Mouse (Mus musculus) midbrain, embryonic 12.5 days (tissue): Measurements from ENCODE around the gene Hist1h1c. TPM values are rescaled to one million over a fixed set of nuclear protein-coding genes. Genes with fewer than 3 reads are reported as not detected.
"Not testable (repeated sequence)": the region's sequence is repeated elsewhere in the genome, so short reads cannot be mapped to it uniquely, and the experiment has no call there.

Source experiments
- ATAC-seq: fragments of 200-750 bp; cut with Nextera tagmentation; 2 replicates; pipeline ENCODE4 v1.8.0; 2017; ENCODE audit warnings: low read depth, moderate TSS enrichment, moderate library complexity; ENCODE audit not compliant: low FRiP score
- H3K27ac ChIP-seq: fragments of 300-500 bp; sonication (generic); replicated peaks from 2 replicates; pipeline ENCODE4 v1.5.1; 2016; ENCODE audit warnings: mild to moderate bottlenecking
- H3K27me3 ChIP-seq: fragments of 300-500 bp; sonication (generic); 2 replicates; pipeline ENCODE4 v1.6.1; 2016; ENCODE audit warnings: mild to moderate bottlenecking
- H3K36me3 ChIP-seq: fragments of 300-500 bp; sonication (generic); 2 replicates; pipeline ENCODE4 v1.6.1; 2016
- H3K4me1 ChIP-seq: fragments of 300-500 bp; sonication (generic); 2 replicates; pipeline ENCODE4 v1.6.1; 2016
- H3K4me2 ChIP-seq: fragments of 300-500 bp; sonication (generic); replicated peaks from 2 replicates; pipeline ENCODE4 v1.6.1; 2016; ENCODE audit warnings: mild to moderate bottlenecking, moderate library complexity
- H3K4me3 ChIP-seq: fragments of 300-500 bp; sonication (generic); 2 replicates; pipeline ENCODE4 v1.5.1; 2016; ENCODE audit warnings: mild to moderate bottlenecking
- H3K9ac ChIP-seq: fragments of 300-500 bp; sonication (generic); replicated peaks from 2 replicates; pipeline ENCODE4 v1.6.1; 2016; ENCODE audit warnings: mild to moderate bottlenecking, moderate library complexity
- H3K9me3 ChIP-seq: fragments of 300-500 bp; sonication (generic); 2 replicates; pipeline ENCODE4 v1.6.1; 2016; ENCODE audit warnings: mild to moderate bottlenecking
- WGBS: fragments of 180-500 bp; shearing (Covaris S2); methylation state at CpG from one replicate; pipeline ENCODE4 v1.1.7; 2016; 5-methylcytosine and 5-hydroxymethylcytosine counted together
- polyA plus RNA-seq: library from polyadenylated mRNA; unstranded; fragments of >200 nt; fragmentation: Nextera tagmentation; extraction: Ambion mirVana; gene quantifications from 2 replicates; pipeline ENCODE4 v1.2.1, GENCODE M21; 2016

Gene Hist1h1c
- polyA plus RNA-seq, 1 experiment from 2014 or later, result 14.0 TPM

DNA sequence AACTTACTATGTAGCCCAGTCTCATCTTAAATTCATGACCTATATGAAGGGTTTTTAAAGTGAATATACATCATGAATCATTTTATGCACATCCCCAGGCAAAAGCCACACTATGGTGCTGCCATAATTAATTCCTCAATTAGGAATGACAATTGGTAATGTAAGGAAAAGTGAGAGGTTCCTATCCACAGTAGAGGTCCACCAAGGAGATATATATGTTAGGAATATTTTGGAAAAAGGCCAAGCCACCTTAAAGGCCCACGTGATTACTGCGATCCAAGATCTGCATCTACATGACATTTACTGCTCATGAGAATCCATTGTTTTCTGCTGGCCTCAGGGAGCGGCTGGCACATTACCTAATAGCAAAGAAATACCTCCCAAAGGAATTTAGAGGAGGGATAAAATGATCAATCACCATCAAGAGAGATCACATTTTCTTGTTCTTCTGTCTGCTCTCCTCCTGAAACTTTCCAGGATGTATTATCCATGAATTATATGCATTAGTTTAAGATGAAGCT, 20.7 kb downstream of the Hist1h1c start:
- 80% methylated on average over 3 of the region's 3 CpGs for WGBS

DNA sequence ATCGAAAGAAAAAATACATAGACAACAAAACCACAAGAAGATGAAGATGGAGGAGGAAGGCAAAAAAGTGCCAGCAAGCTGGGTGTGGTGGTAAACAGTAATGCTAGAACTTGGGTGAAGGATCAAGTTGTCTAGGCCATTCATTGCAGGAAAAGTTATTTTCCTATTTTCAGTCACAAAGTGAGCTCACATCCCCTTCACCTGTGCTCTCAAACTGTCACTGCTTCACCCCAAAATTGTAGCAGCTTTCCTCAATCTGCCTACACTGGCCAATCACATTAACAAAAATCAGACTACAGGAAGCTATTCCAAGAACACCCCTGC, 21.3 kb downstream of the Hist1h1c start:
- Histone ChIP-seq H3K36me3 (no peaks in the 10 kb centered on the region), H3K4me2 (peak overlapping the region; percentile 73), H3K4me1 (peaks cover 32% of the 10 kb centered on the region), H3K27ac (peak overlapping the region; percentile 90), H3K4me3 (peak overlapping the region; percentile 43), H3K9me3 (no peaks in the 10 kb centered on the region), H3K27me3 (no peaks in the 10 kb centered on the region), H3K9ac (peak overlapping the region; percentile 32; the same call in 1 of the 2 replicates)
- no peak for ATAC-seq
- 82% methylated on average over 1 of the region's 1 CpGs for WGBS

More for the DNA sequence above, 20.7 kb downstream of the Hist1h1c start:
- ATAC-seq, result no peak
- Histone ChIP-seq H3K4me3 (no peak overlapping the region), H3K27ac (no peak overlapping the region), H3K4me2 (no peak overlapping the region), H3K9me3 (no peaks in the 10 kb centered on the region), H3K9ac (no peak overlapping the region), H3K27me3 (no peaks in the 10 kb centered on the region), H3K4me1 (peaks cover 28% of the 10 kb centered on the region), H3K36me3 (no peaks in the 10 kb centered on the region)

DNA sequence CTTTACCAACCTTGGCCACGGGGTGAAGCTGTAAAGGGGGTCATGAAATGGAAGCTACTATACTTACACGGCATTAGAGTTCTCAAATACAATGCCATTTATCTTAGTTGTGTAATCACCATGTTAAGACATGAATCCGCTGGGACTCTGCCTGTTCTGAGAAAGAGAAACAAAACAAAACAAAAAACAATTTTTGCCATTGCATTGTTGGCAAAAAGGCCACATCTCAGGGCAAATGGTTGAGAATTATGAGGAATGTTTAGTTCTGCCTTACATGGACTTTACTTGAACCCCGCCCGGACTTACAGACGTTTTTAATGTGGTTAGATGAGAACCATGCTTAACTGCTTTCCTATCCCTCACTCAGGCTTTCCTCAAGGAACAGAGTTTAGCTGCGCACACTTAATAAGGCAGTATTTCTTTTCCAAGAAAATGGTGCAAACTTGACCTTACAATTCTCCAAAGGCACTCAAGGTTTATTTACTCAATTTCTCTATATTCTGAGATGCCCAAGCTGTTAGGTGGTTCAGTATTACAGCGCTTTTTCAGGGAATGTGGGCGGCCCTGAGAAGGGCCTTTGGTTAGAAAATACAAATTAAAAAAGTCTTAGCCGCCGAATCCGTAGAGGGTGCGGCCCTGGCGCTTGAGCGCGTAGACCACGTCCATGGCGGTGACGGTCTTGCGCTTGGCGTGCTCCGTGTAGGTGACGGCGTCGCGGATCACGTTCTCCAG, 21.8 kb downstream of the Hist1h1c start:
- ATAC-seq, result no peak

DNA sequence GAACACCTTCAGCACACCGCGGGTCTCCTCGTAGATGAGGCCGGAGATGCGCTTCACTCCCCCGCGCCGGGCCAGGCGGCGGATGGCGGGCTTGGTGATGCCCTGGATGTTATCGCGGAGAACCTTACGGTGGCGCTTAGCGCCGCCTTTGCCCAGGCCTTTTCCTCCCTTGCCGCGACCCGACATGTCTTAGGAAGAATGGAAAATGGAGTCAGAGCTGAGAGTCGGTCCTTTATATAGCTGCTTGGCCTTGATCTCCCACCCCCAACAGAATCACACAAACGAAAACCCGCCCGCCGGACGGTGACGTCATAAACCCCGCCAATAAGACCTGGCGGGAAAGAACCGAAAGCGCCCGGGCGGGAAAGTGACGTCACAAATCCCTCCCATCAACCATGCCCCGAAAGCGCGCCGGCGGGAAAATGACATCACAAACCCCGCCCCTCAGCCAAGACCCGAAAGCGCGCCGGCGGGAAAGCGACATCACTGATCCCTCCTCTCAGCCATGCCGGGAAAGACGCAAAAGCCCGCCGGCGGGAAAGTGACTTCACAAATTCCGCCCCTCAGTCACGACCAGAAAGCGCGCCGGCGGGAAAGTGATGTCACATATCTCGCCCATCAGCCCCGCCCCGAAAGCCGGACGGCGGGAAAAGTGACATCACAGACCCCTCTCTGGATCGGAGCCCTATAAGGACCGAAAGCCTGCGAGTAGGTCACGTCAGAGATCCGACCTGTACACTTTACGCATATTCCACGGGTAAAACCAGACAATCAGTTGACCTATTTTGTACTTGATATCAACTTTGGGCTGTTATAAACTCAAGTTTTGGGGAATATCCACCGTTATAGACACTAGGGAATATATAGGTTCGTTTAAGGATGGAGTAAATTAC, 22.6 kb downstream of the Hist1h1c start, which contains the start of gene Hist1h4a:
Hist1h4a (minus strand) TSS at position 259 of the 893 bp plus-strand sequence.
- peak; percentile 71 for ATAC-seq
- Histone ChIP-seq H3K27ac (peak within 1 kb of the TSS; percentile 90), H3K4me1 (peaks cover 32% of the 10 kb centered on the region), H3K9me3 (no peaks in the 10 kb centered on the region), H3K27me3 (no peaks in the 10 kb centered on the region), H3K4me3 (peak within 1 kb of the TSS; percentile 43), H3K36me3 (no peaks in the 10 kb centered on the region), H3K4me2 (peak within 1 kb of the TSS; percentile 73), H3K9ac (peak within 1 kb of the TSS; percentile 41)
- WGBS, result under 1% methylated on average over 69 of the region's 72 CpGs

More for the DNA sequence above, 21.8 kb downstream of the Hist1h1c start:
- peak overlapping the region; percentile 32 for H3K9ac ChIP-seq
- H3K27ac ChIP-seq, result peak overlapping the region; percentile 90
- H3K9me3 ChIP-seq, result no peaks in the 10 kb centered on the region
- peak overlapping the region; percentile 43 for H3K4me3 ChIP-seq
- no peaks in the 10 kb centered on the region for H3K27me3 ChIP-seq
- H3K36me3 ChIP-seq, result no peaks in the 10 kb centered on the region
- peaks cover 32% of the 10 kb centered on the region for H3K4me1 ChIP-seq
- 2% methylated on average over 22 of the region's 27 CpGs for WGBS
- peak overlapping the region; percentile 73 for H3K4me2 ChIP-seq

DNA sequence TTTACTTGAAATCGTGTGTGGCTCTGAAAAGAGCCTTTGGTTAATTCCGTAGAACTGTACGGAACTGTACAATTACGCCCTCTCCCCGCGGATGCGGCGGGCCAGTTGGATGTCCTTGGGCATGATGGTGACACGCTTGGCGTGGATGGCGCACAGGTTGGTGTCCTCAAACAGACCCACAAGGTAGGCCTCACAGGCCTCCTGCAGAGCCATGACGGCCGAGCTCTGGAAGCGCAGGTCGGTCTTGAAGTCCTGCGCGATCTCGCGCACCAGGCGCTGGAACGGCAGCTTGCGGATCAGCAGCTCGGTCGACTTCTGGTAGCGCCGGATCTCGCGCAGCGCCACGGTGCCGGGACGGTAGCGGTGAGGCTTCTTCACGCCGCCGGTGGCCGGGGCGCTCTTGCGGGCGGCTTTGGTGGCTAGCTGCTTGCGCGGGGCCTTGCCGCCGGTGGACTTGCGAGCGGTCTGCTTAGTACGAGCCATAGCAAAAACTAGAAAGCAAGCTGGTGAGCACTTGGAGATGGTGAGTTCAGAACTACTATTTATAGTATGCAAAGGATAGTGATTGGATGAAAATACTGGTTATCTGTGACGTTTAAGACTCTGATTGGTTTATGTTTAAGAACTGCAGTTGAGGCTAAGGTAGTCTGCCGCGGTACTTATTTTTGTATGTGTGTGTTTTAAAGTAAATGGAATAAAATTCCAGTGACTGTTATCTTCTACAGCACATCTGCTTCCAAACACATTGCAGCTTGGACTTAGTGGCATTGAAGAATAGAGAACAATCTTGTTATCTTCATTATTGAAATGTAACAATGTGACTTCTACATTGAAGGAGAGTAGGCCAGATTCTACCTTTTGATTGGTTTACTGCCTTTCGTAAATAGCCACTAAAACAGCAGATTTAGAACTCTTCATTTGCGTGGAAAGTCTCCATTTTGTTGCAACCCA, 23.5 kb downstream of the Hist1h1c start, which contains the start of gene Hist1h3a:
Hist1h3a (minus strand) TSS at position 516 of the 951 bp plus-strand sequence.
- peak within 1 kb of the TSS; percentile 90 for H3K27ac ChIP-seq
- H3K9me3 ChIP-seq, H3K36me3 ChIP-seq, H3K27me3 ChIP-seq: not testable (repeated sequence)
- peak within 1 kb of the TSS; percentile 41 for H3K9ac ChIP-seq
- under 1% methylated on average over 27 of the region's 52 CpGs for WGBS
- peak within 1 kb of the TSS; percentile 73 for H3K4me2 ChIP-seq
- ATAC-seq, result peak; percentile 69
- peaks cover 32% of the 10 kb centered on the region for H3K4me1 ChIP-seq
- peak within 1 kb of the TSS; percentile 58 for H3K4me3 ChIP-seq

DNA sequence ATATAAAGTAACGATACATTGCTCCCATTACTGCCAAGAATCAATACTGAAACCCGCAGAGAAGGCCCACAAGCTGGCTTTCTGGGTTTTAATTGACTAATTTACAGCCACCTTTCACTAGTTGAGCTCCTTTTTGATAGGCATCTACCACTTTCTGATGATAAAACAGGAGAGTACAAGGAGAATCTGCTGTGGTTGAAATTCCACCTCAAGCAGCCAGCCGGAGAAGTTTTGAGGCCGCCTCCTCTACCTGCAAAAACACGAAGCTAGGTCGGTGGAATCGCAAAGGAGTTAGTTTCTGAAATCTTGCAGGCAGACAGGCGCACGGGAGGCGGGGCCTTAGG, 24.6 kb downstream of the Hist1h1c start:
- Histone ChIP-seq H3K9me3 (no peaks in the 10 kb centered on the region), H3K27ac (peak overlapping the region; percentile 90), H3K36me3 (no peaks in the 10 kb centered on the region), H3K4me1 (peaks cover 28% of the 10 kb centered on the region), H3K4me3 (peak overlapping the region; percentile 58), H3K4me2 (peak overlapping the region; percentile 73), H3K9ac (peak overlapping the region; percentile 25; the same call in 1 of the 2 replicates), H3K27me3 (no peaks in the 10 kb centered on the region)
- ATAC-seq, result no peak
- WGBS, result 0% methylated on average over 10 of the region's 10 CpGs

DNA sequence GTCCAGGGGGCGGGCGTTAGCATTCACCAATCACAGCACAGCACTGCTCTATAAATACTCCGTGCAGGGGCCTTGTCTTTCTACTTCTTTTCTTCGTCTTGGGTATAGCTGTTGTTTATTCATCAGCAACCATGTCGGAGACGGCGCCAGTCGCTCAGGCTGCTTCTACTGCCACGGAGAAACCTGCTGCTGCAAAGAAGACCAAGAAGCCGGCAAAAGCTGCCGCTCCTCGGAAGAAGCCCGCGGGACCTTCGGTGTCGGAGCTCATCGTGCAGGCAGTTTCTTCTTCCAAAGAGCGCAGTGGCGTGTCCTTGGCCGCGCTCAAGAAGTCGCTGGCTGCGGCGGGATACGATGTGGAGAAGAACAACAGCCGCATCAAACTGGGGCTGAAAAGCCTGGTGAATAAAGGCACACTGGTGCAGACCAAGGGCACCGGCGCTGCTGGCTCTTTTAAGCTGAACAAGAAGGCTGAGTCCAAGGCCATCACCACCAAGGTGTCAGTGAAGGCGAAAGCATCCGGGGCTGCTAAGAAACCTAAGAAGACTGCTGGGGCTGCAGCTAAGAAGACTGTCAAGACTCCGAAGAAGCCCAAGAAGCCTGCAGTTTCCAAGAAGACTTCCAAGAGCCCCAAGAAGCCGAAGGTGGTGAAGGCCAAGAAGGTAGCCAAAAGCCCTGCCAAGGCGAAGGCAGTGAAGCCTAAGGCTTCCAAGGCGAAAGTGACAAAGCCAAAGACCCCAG, 25.1 kb downstream of the Hist1h1c start, which contains the start of gene Hist1h1a:
Hist1h1a (plus strand) TSS at position 81 of the 738 bp plus-strand sequence.
- peak within 1 kb of the TSS; percentile 90 for H3K27ac ChIP-seq
- H3K36me3 ChIP-seq, result no peaks in the 10 kb centered on the region
- peak; percentile 75 for ATAC-seq
- no peaks in the 10 kb centered on the region for H3K27me3 ChIP-seq
- 3% methylated on average over 34 of the region's 34 CpGs for WGBS
- H3K4me3 ChIP-seq, result peak within 1 kb of the TSS; percentile 58
- peak within 1 kb of the TSS; percentile 73 for H3K4me2 ChIP-seq
- no peaks in the 10 kb centered on the region for H3K9me3 ChIP-seq
- peak within 1 kb of the TSS; percentile 71 for H3K9ac ChIP-seq
- H3K4me1 ChIP-seq, result peaks cover 28% of the 10 kb centered on the region

DNA sequence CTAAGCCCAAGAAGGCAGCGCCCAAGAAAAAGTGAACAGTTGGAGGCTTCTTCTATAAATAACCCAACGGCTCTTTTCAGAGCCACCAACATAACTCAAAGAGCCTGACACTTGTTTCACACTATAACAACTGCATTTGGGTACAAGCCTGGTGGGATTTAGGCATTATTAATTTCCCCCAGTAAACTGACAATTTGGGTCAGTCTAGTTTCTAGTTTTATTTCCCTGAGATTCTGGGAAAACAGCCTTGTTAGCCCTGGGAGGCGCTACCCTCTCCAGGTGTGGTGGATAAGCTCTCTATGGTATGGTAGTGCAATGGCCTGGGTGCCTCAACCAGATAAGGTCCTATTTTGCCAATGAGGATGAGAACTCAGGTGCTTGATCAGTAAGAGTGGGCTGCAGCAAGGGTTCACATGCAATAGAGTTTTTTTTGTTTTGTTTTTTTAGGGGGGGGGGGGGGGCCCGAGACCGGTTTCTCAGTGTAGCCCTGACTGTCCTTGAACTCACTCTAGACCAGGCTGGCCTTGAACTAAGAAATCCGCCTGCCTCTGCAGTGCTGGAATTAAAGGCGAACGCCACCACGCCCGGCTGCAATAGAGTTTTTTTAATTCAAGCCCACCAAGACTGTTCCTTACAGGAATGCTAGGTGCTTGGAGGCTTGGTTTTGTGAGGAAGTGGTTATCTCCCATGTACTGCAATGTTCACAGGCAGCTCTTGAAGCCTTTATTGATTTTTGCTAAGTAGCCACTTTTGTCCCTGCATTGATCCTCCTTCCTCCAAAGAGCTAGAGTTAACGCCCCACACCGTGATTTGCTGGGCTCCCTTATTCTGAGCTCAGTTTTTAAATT, 25.9 kb downstream of the Hist1h1c start:
- H3K36me3 ChIP-seq, result no peaks in the 10 kb centered on the region
- H3K4me3 ChIP-seq, result peak overlapping the region; percentile 58
- H3K27ac ChIP-seq, result peak overlapping the region; percentile 90
- H3K9ac ChIP-seq, result peak overlapping the region; percentile 71
- 31% methylated on average over 12 of the region's 12 CpGs for WGBS
- no peaks in the 10 kb centered on the region for H3K27me3 ChIP-seq
- H3K4me1 ChIP-seq, result peaks cover 28% of the 10 kb centered on the region
- peak overlapping the region; percentile 73 for H3K4me2 ChIP-seq
- no peaks in the 10 kb centered on the region for H3K9me3 ChIP-seq
- ATAC-seq, result no peak

DNA sequence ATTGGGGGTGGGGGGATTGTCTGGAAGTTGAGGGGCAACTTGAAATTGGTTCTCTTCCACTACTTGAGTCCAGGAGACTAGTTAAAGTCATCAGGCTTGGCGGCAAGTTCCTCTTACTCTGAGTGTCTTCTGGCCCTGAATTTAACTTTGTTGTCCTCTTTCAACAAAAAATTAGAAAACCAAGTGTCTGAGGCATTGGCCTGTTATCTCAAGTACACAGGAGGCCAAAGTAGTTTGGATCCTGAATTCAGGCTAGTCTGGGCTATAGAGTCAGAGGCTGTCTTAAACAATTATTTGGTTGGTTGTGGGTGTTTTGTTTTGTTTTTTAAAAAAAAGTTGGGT, 26.5 kb downstream of the Hist1h1c start:
- peaks cover 24% of the 10 kb centered on the region for H3K4me1 ChIP-seq
- H3K4me3 ChIP-seq, result no peak overlapping the region
- H3K36me3 ChIP-seq, result no peaks in the 10 kb centered on the region
- no peak overlapping the region for H3K27ac ChIP-seq
- WGBS, result 63% methylated on average over 1 of the region's 1 CpGs
- H3K27me3 ChIP-seq, result no peaks in the 10 kb centered on the region
- no peak overlapping the region for H3K4me2 ChIP-seq
- ATAC-seq, result no peak
- no peak overlapping the region for H3K9ac ChIP-seq
- H3K9me3 ChIP-seq, result no peaks in the 10 kb centered on the region

DNA sequence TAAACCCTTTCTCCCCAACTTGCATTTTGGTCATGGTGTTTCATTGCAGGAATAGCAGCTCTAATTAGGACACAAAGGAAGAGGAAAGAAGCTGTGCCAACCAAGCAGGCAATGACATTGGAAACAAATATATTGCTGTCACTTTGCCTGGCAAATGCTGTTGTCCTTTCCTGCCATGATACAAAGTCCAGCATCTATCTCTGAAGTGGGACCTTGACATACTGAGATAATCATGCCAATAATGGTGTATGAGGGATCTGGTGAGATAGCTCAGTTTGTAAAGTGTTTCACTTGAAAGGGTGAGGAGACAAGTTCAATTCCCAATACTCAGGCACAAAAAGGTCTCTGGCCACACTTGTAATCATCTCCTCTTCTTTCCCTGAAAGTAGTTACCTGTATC, 28.2 kb downstream of the Hist1h1c start:
- no peak overlapping the region for H3K4me2 ChIP-seq
- no peaks in the 10 kb centered on the region for H3K27me3 ChIP-seq
- no peaks in the 10 kb centered on the region for H3K36me3 ChIP-seq
- no peak overlapping the region for H3K9ac ChIP-seq
- H3K4me3 ChIP-seq, result no peak overlapping the region
- peaks cover 15% of the 10 kb centered on the region for H3K4me1 ChIP-seq
- no peak for ATAC-seq
- H3K9me3 ChIP-seq, result no peaks in the 10 kb centered on the region
- no peak overlapping the region for H3K27ac ChIP-seq
